In genomic region chr1:128685467-128686137, GRCm38 (mm10) we compare ENCODE assay signal across 23 mouse cellular contexts.
DNase-seq lines count a peak whose midpoint lies in the region; ATAC-seq and TF ChIP-seq lines count a peak whose summit lies in the region.
"Had no signal": no experiment of that assay in that cellular context is flagged by ENCODE, and none has a peak within 500 bp of the region (broad histone marks: within the 10 kb centered on the region; RNA-seq: fewer than 3 reads in every experiment).

No protein-coding gene starts in this region.

- no peak overlapping the region for H3K9ac ChIP-seq in forebrain, embryonic 15.5 days (replicated peaks)
- H3K9ac ChIP-seq in midbrain, embryonic 11.5 days (ENCODE audit: low read length) = peak overlapping the region; percentile 25; the same call in 1 of the 2 replicates
- no peak overlapping the region for H3K9ac ChIP-seq in midbrain, postnatal 0 days (replicated peaks; ENCODE audit: low read length, poor library complexity, severe bottlenecking)
- H3K9ac ChIP-seq in forebrain, embryonic 12.5 days = no peak overlapping the region
- H3K9ac ChIP-seq: hindbrain, embryonic 15.5 days; intestine, embryonic 15.5 days had no signal

- DNase-seq in forebrain, embryonic 10.5 days (ENCODE audit: extremely low spot score, low spot score) = no peak
- DNase-seq in midbrain, embryonic 11.5 days (ENCODE audit: low spot score, missing footprints) = peak; percentile 91
- DNase-seq in midbrain, postnatal 0 days (ENCODE audit: low spot score) = no peak
- peak; percentile 73 for DNase-seq in retina, embryonic 14.5 days (ENCODE audit: low spot score)
- DNase-seq in kidney, postnatal 4 days = no peak
- DNase-seq in B cell, adult 2 months = no peak
- DNase-seq: adrenal gland, postnatal 25 days; cerebellum, adult 11-12 months; cerebellum, postnatal 14 days; kidney, adult 8-10 months; kidney, postnatal 14 days; liver; lung, postnatal 4 days; thymus, adult 18-20 months; thymus, postnatal 36 days had no signal

- H3K27ac ChIP-seq in forebrain, embryonic 10.5 days = peak overlapping the region; percentile 82
- no peak overlapping the region for H3K27ac ChIP-seq in forebrain, embryonic 15.5 days (replicated peaks)
- H3K27ac ChIP-seq in midbrain, embryonic 11.5 days (ENCODE audit: low read depth, low read length) = peak overlapping the region; percentile 92
- H3K27ac ChIP-seq in midbrain, postnatal 0 days (ENCODE audit: low read depth, low read length) = no peak overlapping the region
- peak overlapping the region; percentile 22 for H3K27ac ChIP-seq in forebrain, embryonic 12.5 days
- H3K27ac ChIP-seq: heart, embryonic 10.5 days; hindbrain, embryonic 15.5 days; intestine, embryonic 15.5 days; layer of hippocampus, adult 2 months; limb, embryonic 10.5 days had no signal

- H3K4me2 ChIP-seq in forebrain, embryonic 15.5 days (replicated peaks) = no peak overlapping the region
- H3K4me2 ChIP-seq in midbrain, embryonic 11.5 days = no peak overlapping the region
- no peak overlapping the region for H3K4me2 ChIP-seq in midbrain, postnatal 0 days (ENCODE audit: low read depth, low read length, poor library complexity, severe bottlenecking)
- H3K4me2 ChIP-seq in forebrain, embryonic 12.5 days = no peak overlapping the region
- H3K4me2 ChIP-seq: hindbrain, embryonic 15.5 days; intestine, embryonic 15.5 days had no signal

- no peak overlapping the region for H3K4me3 ChIP-seq in forebrain, embryonic 10.5 days
- H3K4me3 ChIP-seq in forebrain, embryonic 15.5 days = no peak overlapping the region
- no peak overlapping the region for H3K4me3 ChIP-seq in midbrain, embryonic 11.5 days (ENCODE audit: low read depth, low read length)
- H3K4me3 ChIP-seq in midbrain, postnatal 0 days (ENCODE audit: low read depth, low read length) = no peak overlapping the region
- H3K4me3 ChIP-seq in forebrain, embryonic 12.5 days (replicated peaks) = no peak overlapping the region
- H3K4me3 ChIP-seq: heart, embryonic 10.5 days; hindbrain, embryonic 15.5 days; intestine, embryonic 15.5 days; layer of hippocampus, adult 2 months; limb, embryonic 10.5 days had no signal

- TF ChIP-seq CTCF in midbrain, postnatal 0 days (IDR thresholded peaks at IDR 0.05) = no peak

- no peaks in the 10 kb centered on the region for H3K36me3 ChIP-seq in forebrain, embryonic 10.5 days (replicated peaks)
- no peaks in the 10 kb centered on the region for H3K36me3 ChIP-seq in forebrain, embryonic 15.5 days
- no peaks in the 10 kb centered on the region for H3K36me3 ChIP-seq in midbrain, embryonic 11.5 days (ENCODE audit: control insufficient read depth, insufficient read depth, low read length)
- no peaks in the 10 kb centered on the region for H3K36me3 ChIP-seq in midbrain, postnatal 0 days (ENCODE audit: insufficient read depth, low read length)
- H3K36me3 ChIP-seq in forebrain, embryonic 12.5 days (replicated peaks) = no peaks in the 10 kb centered on the region
- H3K36me3 ChIP-seq: heart, embryonic 10.5 days; hindbrain, embryonic 15.5 days; intestine, embryonic 15.5 days; limb, embryonic 10.5 days had no signal

- ATAC-seq in forebrain, embryonic 15.5 days (replicated peaks) = no peak
- peak; percentile 20; the same call in 1 of the 2 replicates for ATAC-seq in midbrain, embryonic 11.5 days (ENCODE audit: low FRiP score)
- ATAC-seq in midbrain, postnatal 0 days (ENCODE audit: low FRiP score) = no peak
- peak; percentile 20; the same call in 1 of the 2 replicates for ATAC-seq in forebrain, embryonic 12.5 days (ENCODE audit: low FRiP score)
- ATAC-seq: CD4-positive, CD25-positive, alpha-beta regulatory T cell, adult 4 months; intestine, embryonic 15.5 days had no signal

- peaks cover 57% of the 10 kb centered on the region for H3K4me1 ChIP-seq in forebrain, embryonic 10.5 days
- H3K4me1 ChIP-seq in forebrain, embryonic 15.5 days = peaks cover 18% of the 10 kb centered on the region
- peaks cover 36% of the 10 kb centered on the region for H3K4me1 ChIP-seq in midbrain, embryonic 11.5 days (ENCODE audit: control insufficient read depth, insufficient read depth, low read length)
- H3K4me1 ChIP-seq in midbrain, postnatal 0 days (ENCODE audit: insufficient read depth, low read length) = no peaks in the 10 kb centered on the region
- peaks cover 43% of the 10 kb centered on the region for H3K4me1 ChIP-seq in forebrain, embryonic 12.5 days

- no peaks in the 10 kb centered on the region for H3K9me3 ChIP-seq in forebrain, embryonic 10.5 days
- no peaks in the 10 kb centered on the region for H3K9me3 ChIP-seq in forebrain, embryonic 15.5 days
- H3K9me3 ChIP-seq in midbrain, embryonic 11.5 days (ENCODE audit: control insufficient read depth, low read length) = no peaks in the 10 kb centered on the region
- no peaks in the 10 kb centered on the region for H3K9me3 ChIP-seq in midbrain, postnatal 0 days (ENCODE audit: low read length)
- no peaks in the 10 kb centered on the region for H3K9me3 ChIP-seq in forebrain, embryonic 12.5 days
- H3K9me3 ChIP-seq: heart, embryonic 10.5 days; hindbrain, embryonic 15.5 days; intestine, embryonic 15.5 days; limb, embryonic 10.5 days had no signal

- WGBS in forebrain, embryonic 10.5 days = 38% methylated on average over 8 of the region's 8 CpGs
- 34% methylated on average over 8 of the region's 8 CpGs for WGBS in forebrain, embryonic 15.5 days
- WGBS in midbrain, embryonic 11.5 days = 27% methylated on average over 8 of the region's 8 CpGs
- 39% methylated on average over 8 of the region's 8 CpGs for WGBS in midbrain, postnatal 0 days
- 28% methylated on average over 8 of the region's 8 CpGs for WGBS in forebrain, embryonic 12.5 days

- H3K27me3 ChIP-seq in forebrain, embryonic 10.5 days (ENCODE audit: poor library complexity, severe bottlenecking) = no peaks in the 10 kb centered on the region
- H3K27me3 ChIP-seq in forebrain, embryonic 15.5 days = no peaks in the 10 kb centered on the region
- no peaks in the 10 kb centered on the region for H3K27me3 ChIP-seq in midbrain, embryonic 11.5 days (ENCODE audit: control insufficient read depth, insufficient read depth, low read length)
- H3K27me3 ChIP-seq in midbrain, postnatal 0 days (ENCODE audit: insufficient read depth, low read length) = no peaks in the 10 kb centered on the region
- H3K27me3 ChIP-seq in forebrain, embryonic 12.5 days = 0 out of 2 replicates have a peak, but pooled peaks cover 3% of the 10 kb centered on the region
- H3K27me3 ChIP-seq: hindbrain, embryonic 15.5 days; intestine, embryonic 15.5 days had no signal

Comparison
In these comparisons a context has a peak if more than half of its experiments do, and no peak if none do; other contexts are left out.
1. DNase-seq: peak in midbrain, embryonic 11.5 days (single experiment) and retina, embryonic 14.5 days (single experiment); none in forebrain, embryonic 10.5 days (single experiment), midbrain, postnatal 0 days (single experiment), kidney, postnatal 4 days (0 of 2) and B cell, adult 2 months (0 of 2).
2. H3K27ac ChIP-seq: peak in forebrain, embryonic 10.5 days (single experiment), midbrain, embryonic 11.5 days (single experiment) and forebrain, embryonic 12.5 days (single experiment); none in forebrain, embryonic 15.5 days (single experiment) and midbrain, postnatal 0 days (single experiment).
3. ATAC-seq: peak in midbrain, embryonic 11.5 days (single experiment) and forebrain, embryonic 12.5 days (single experiment); none in forebrain, embryonic 15.5 days (single experiment) and midbrain, postnatal 0 days (single experiment).